Mouse (Mus musculus) lung, postnatal 0 days (tissue): ENCODE results near the gene Vcan. TPM values are rescaled to one million over a fixed set of nuclear protein-coding genes. Genes with fewer than 3 reads are reported as not detected.
A peak's percentile ranks its signal among the peaks of the same experiment; 100 is the strongest.

ENCODE experiments used
- ATAC-seq: fragments of 200-750 bp; cut with Nextera tagmentation; 2 replicates; pipeline ENCODE4 v1.8.0; 2017; ENCODE audit warnings: moderate library complexity
- DNase-seq: peaks from one replicate; pipeline ENCODE4 v3.0.0-alpha.2; 2016; ENCODE audit warnings: low spot score
- H3K27ac ChIP-seq: fragments of 300-500 bp; sonication (generic); 2 replicates; pipeline ENCODE4 v1.5.1; 2014; ENCODE audit warnings: antibody characterized with exemption, mild to moderate bottlenecking, low read length, mixed read lengths
- H3K27me3 ChIP-seq: fragments of 300-500 bp; sonication (generic); replicated peaks from 2 replicates; pipeline ENCODE4 v1.6.1; 2014; ENCODE audit warnings: low read length, mixed read lengths; ENCODE audit not compliant: insufficient read depth
- H3K36me3 ChIP-seq: fragments of 300-500 bp; sonication (generic); 2 replicates; pipeline ENCODE4 v1.6.1; 2014; ENCODE audit warnings: low read length, mixed read lengths; ENCODE audit not compliant: insufficient read depth
- H3K4me1 ChIP-seq: fragments of 300-500 bp; sonication (generic); 2 replicates; pipeline ENCODE4 v1.6.1; 2014; ENCODE audit warnings: antibody characterized with exemption, low read depth, low read length, mixed read lengths; ENCODE audit not compliant: insufficient read depth
- H3K4me2 ChIP-seq: fragments of 300-500 bp; sonication (generic); replicated peaks from 2 replicates; pipeline ENCODE4 v1.6.1; 2014; ENCODE audit warnings: low read depth, mild to moderate bottlenecking, low read length, moderate library complexity, mixed read lengths
- H3K4me3 ChIP-seq: fragments of 300-500 bp; sonication (generic); 2 replicates; pipeline ENCODE4 v1.5.1; 2014; ENCODE audit warnings: low read depth, low read length
- H3K9ac ChIP-seq: fragments of 300-500 bp; sonication (generic); replicated peaks from 2 replicates; pipeline ENCODE4 v1.6.1; 2014; ENCODE audit warnings: low read depth, mild to moderate bottlenecking
- H3K9me3 ChIP-seq: fragments of 300-500 bp; sonication (generic); 2 replicates; pipeline ENCODE4 v1.6.1; 2016; ENCODE audit warnings: low read length, mixed read lengths
- CTCF ChIP-seq: IDR thresholded peaks from 2 replicates; pipeline ENCODE4 v1.5.1; 2016; ENCODE audit warnings: antibody characterized with exemption, mild to moderate bottlenecking
- EP300 ChIP-seq: IDR thresholded peaks from 2 replicates; pipeline ENCODE4 v1.6.1; 2016; ENCODE audit warnings: antibody characterized with exemption, mild to moderate bottlenecking, control low read depth
- WGBS: fragments of 180-500 bp; shearing (Covaris S2); extraction: QIAGEN DNeasy Blood & Tissue Kit; methylation state at CpG from one replicate; pipeline ENCODE4 v1.1.7; 2014; 5-methylcytosine and 5-hydroxymethylcytosine counted together
- polyA plus RNA-seq: library from polyadenylated mRNA; unstranded; fragments of >200 nt; fragmentation: Nextera tagmentation; extraction: Ambion mirVana; gene quantifications from 2 replicates; pipeline ENCODE4 v1.2.1, GENCODE M21; 2015

The Vcan gene
- polyA plus RNA-seq, 1 experiment from 2014 or later = 12.1 TPM

GRCm38 (mm10) chr13:89742686-89743200 is 434 bp upstream of the Vcan start:
- Histone ChIP-seq H3K4me3 (peak overlapping the region; percentile 64), H3K27ac (no peak overlapping the region)

GRCm38 (mm10) chr13:89741116-89741551 is 1.2 kb downstream of the Vcan start:
- no peak for DNase-seq
- no peaks in the 10 kb centered on the region for H3K36me3 ChIP-seq
- H3K27ac ChIP-seq = peak overlapping the region; percentile 34; the same call in 1 of the 2 replicates
- no peaks in the 10 kb centered on the region for H3K27me3 ChIP-seq
- no peaks in the 10 kb centered on the region for H3K9me3 ChIP-seq
- TF ChIP-seq EP300 (no peak), CTCF (no peak)
- H3K4me3 ChIP-seq = peak overlapping the region; percentile 64
- H3K9ac ChIP-seq = peak overlapping the region; percentile 6; the same call in 1 of the 2 replicates
- ATAC-seq = no peak
- WGBS = under 1% methylated on average over 14 of the region's 14 CpGs
- H3K4me2 ChIP-seq = peak overlapping the region; percentile 91
- H3K4me1 ChIP-seq = peaks cover 3% of the 10 kb centered on the region; the same call in 1 of the 2 replicates

More at GRCm38 (mm10) chr13:89742686-89743200, 434 bp upstream of the Vcan start:
- Histone ChIP-seq H3K9me3 (no peaks in the 10 kb centered on the region), H3K36me3 (no peaks in the 10 kb centered on the region), H3K4me2 (peak overlapping the region; percentile 91), H3K9ac (no peak overlapping the region), H3K4me1 (peaks cover 3% of the 10 kb centered on the region; the same call in 1 of the 2 replicates), H3K27me3 (no peaks in the 10 kb centered on the region)
- 4% methylated on average over 15 of the region's 15 CpGs for WGBS
- ATAC-seq (no peak), DNase-seq (peak; percentile 10)
- TF ChIP-seq CTCF (no peak), EP300 (no peak)

GRCm38 (mm10) chr13:89740243-89741115 is 1.8 kb downstream of the Vcan start:
- WGBS = under 1% methylated on average over 32 of the region's 33 CpGs
- H3K4me1 ChIP-seq = peaks cover 3% of the 10 kb centered on the region; the same call in 1 of the 2 replicates

GRCm38 (mm10) chr13:89739696-89740242 is 2.5 kb downstream of the Vcan start:
- under 1% methylated on average over 24 of the region's 24 CpGs for WGBS
- DNase-seq = no peak
- H3K4me3 ChIP-seq = peak overlapping the region; percentile 64
- H3K27ac ChIP-seq = peak overlapping the region; percentile 76
- peak overlapping the region; percentile 41 for H3K9ac ChIP-seq
- no peaks in the 10 kb centered on the region for H3K27me3 ChIP-seq
- no peak for TF ChIP-seq CTCF
- no peak for TF ChIP-seq EP300
- no peak for ATAC-seq
- H3K36me3 ChIP-seq = no peaks in the 10 kb centered on the region
- H3K4me2 ChIP-seq = peak overlapping the region; percentile 91
- no peaks in the 10 kb centered on the region for H3K9me3 ChIP-seq
- peaks cover 3% of the 10 kb centered on the region; the same call in 1 of the 2 replicates for H3K4me1 ChIP-seq

More at GRCm38 (mm10) chr13:89740243-89741115, 1.8 kb downstream of the Vcan start:
- peak overlapping the region; percentile 76 for H3K27ac ChIP-seq
- H3K9ac ChIP-seq = peak overlapping the region; percentile 41; the same call in 1 of the 2 replicates
- TF ChIP-seq CTCF (peak; percentile 71), EP300 (0 out of 2 replicates have a peak, but pooled peaks have one; percentile 25)
- H3K27me3 ChIP-seq = no peaks in the 10 kb centered on the region
- H3K36me3 ChIP-seq = no peaks in the 10 kb centered on the region
- no peaks in the 10 kb centered on the region for H3K9me3 ChIP-seq
- peak; percentile 87 for ATAC-seq
- peak overlapping the region; percentile 91 for H3K4me2 ChIP-seq
- peak; percentile 96 for DNase-seq
- H3K4me3 ChIP-seq = peak overlapping the region; percentile 64

- H3K4me3 ChIP-seq = peak overlapping the region; percentile 64
- TF ChIP-seq CTCF = no peak
- TF ChIP-seq EP300 = no peak
- peak overlapping the region; percentile 41 for H3K9ac ChIP-seq
- H3K27me3 ChIP-seq = no peaks in the 10 kb centered on the region
- no peaks in the 10 kb centered on the region for H3K36me3 ChIP-seq
- peak; percentile 93 for DNase-seq
- peaks cover 3% of the 10 kb centered on the region; the same call in 1 of the 2 replicates for H3K4me1 ChIP-seq
- H3K9me3 ChIP-seq = no peaks in the 10 kb centered on the region
- WGBS = 1% methylated on average over 31 of the region's 31 CpGs
- peak overlapping the region; percentile 76 for H3K27ac ChIP-seq
- ATAC-seq = peak; percentile 86
- H3K4me2 ChIP-seq = peak overlapping the region; percentile 91
Observed at GRCm38 (mm10) chr13:89738776-89739695, 3.3 kb downstream of the Vcan start.
